Mouse (Mus musculus) E14TG2a.4 (cell line): ENCODE results near the gene Mtor.

Experiments used
- CTCF ChIP-seq: conservative IDR thresholded peaks from 2 replicates; pipeline ENCODE4 v1.5.1; 2014; ENCODE audit warnings: low read length
- NANOG ChIP-seq: IDR thresholded peaks from 2 replicates; pipeline ENCODE4 v1.6.1; 2014; ENCODE audit warnings: borderline replicate concordance, low read length, mixed read lengths
- POU5F1 ChIP-seq: IDR thresholded peaks from 2 replicates; pipeline ENCODE4 v1.6.1; 2014; ENCODE audit warnings: low read length, borderline replicate concordance

DNA sequence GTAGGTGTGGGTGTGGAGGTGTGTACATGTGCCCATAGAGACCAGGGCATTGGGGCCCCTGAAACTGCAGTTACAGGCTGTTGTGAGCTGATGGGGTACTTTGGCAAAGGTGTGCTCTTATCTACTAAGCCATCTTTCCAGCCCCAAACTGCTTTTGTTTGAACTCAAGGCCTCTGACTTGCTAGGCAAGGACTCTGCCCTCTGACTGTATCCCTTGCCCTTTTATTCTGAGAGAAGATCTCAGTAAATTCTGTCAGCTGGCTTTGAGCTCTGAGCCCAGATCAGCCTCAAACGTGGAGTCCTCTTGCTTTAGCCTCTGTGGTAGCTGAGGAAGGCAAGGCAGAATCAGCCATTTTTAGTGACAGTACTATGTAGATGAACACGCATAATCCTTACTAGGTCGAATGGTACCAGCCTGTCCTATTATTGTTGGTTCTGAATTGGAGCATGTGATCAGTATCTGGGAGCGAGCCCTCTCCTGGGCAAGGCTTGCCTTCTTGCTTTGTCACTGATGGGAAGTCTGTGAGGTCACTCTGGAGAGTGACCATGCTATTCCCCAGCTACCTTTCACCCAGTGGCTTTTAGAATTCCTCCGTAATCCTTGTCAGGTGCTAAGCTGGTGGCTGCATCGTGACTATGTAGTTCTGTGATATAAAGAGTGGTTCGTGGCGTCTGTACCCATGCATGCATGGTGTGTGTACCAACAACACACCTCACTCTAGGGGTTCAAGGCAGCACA lies 24.2 kb downstream of the Mtor start:
- TF ChIP-seq CTCF (no peak), POU5F1 (no peak), NANOG (no peak)
